Mouse (Mus musculus) CH12.LX (cell line): Measurements from ENCODE around the gene Ccr4. TPM values are rescaled to one million over a fixed set of nuclear protein-coding genes. Genes with fewer than 3 reads are reported as not detected.

Experiments
- DNase-seq: peaks from one replicate; pipeline ENCODE4 v3.0.0-alpha.2; 2013; ENCODE audit errors: extremely low read depth
- H3K27ac ChIP-seq: 2 replicates; pipeline ENCODE4 v1.5.1; 2012; ENCODE audit warnings: low read depth, mild to moderate bottlenecking, control low read depth, moderate library complexity; ENCODE audit not compliant: insufficient read depth
- H3K27me3 ChIP-seq: replicated peaks from 2 replicates; pipeline ENCODE3; 2012; ENCODE audit warnings: inconsistent platforms
- H3K36me3 ChIP-seq, 2 experiments: replicated peaks in 1 of 2; 2 replicates each; pipeline versions ENCODE3 to v1.6.1; 2012; ENCODE audit warnings: inconsistent platforms in 1 of 2, low read length in 1 of 2, mild to moderate bottlenecking in 1 of 2, mixed read lengths in 1 of 2, moderate library complexity in 1 of 2; ENCODE audit not compliant: control insufficient read depth in 1 of 2, insufficient read depth in 1 of 2
- H3K4me1 ChIP-seq, 2 experiments: 2 replicates each; pipeline ENCODE4 v1.6.1; 2012; ENCODE audit warnings: inconsistent platforms in 1 of 2, moderate library complexity in 1 of 2; ENCODE audit not compliant: insufficient read depth in 2 of 2, control insufficient read depth in 1 of 2
- H3K4me2 ChIP-seq: 2 replicates; pipeline ENCODE4 v1.6.1; 2012; ENCODE audit warnings: low read depth, mild to moderate bottlenecking, control low read depth; ENCODE audit not compliant: poor library complexity, insufficient read depth, severe bottlenecking
- H3K4me3 ChIP-seq, 3 experiments: fragments of 150-350 bp in 1 of 3; sonication (generic) in 1 of 3; replicated peaks in 1 of 3; 2 replicates each; pipeline versions ENCODE3 to v1.5.1; 2011 to 2012; ENCODE audit warnings: low read depth in 2 of 3, low read length in 2 of 3, mild to moderate bottlenecking in 2 of 3, moderate library complexity in 2 of 3, control low read depth in 1 of 3, improper control_type of control experiment in 1 of 3, inconsistent platforms in 1 of 3, mixed read lengths in 1 of 3; ENCODE audit not compliant: poor library complexity in 1 of 3
- H3K79me2 ChIP-seq: replicated peaks from 2 replicates; pipeline ENCODE4 v1.6.1; 2012; ENCODE audit warnings: mild to moderate bottlenecking, moderate library complexity; ENCODE audit not compliant: control insufficient read depth, poor library complexity, insufficient read depth, severe bottlenecking; ENCODE audit errors: extremely low read depth
- H3K9ac ChIP-seq: 2 replicates; pipeline ENCODE4 v1.6.1; 2012; ENCODE audit warnings: low read depth, mild to moderate bottlenecking, control low read depth, moderate library complexity; ENCODE audit not compliant: insufficient read depth
- H3K9me3 ChIP-seq: replicated peaks from 2 replicates; pipeline ENCODE3; 2012; ENCODE audit warnings: low read length, inconsistent platforms, mixed read lengths
- BHLHE40 ChIP-seq: IDR thresholded peaks from 2 replicates; pipeline ENCODE4 v1.6.1; 2011; ENCODE audit warnings: mild to moderate bottlenecking, low read depth, low read length, improper control_type of control experiment
- CHD1 ChIP-seq: IDR thresholded peaks from 2 replicates; pipeline ENCODE4 v1.6.1; 2012; ENCODE audit warnings: low read depth, low read length, improper control_type of control experiment, inconsistent platforms
- CHD2 ChIP-seq: IDR thresholded peaks from 2 replicates; pipeline ENCODE4 v1.6.1; 2011; ENCODE audit warnings: low read length, improper control_type of control experiment
- CTCF ChIP-seq, 2 experiments: IDR thresholded peaks in 1 of 2; conservative IDR thresholded peaks in 1 of 2; 2 replicates each; pipeline ENCODE4 v1.5.1; 2011 to 2012; ENCODE audit warnings: low read depth in 2 of 2, low read length in 2 of 2, improper control_type of control experiment in 1 of 2, inconsistent platforms in 1 of 2, mild to moderate bottlenecking in 1 of 2, moderate library complexity in 1 of 2
- ELF1 ChIP-seq: IDR thresholded peaks from 2 replicates; pipeline ENCODE4 v1.6.1; 2014; ENCODE audit warnings: low read depth, mild to moderate bottlenecking, inconsistent platforms, low read length, improper control_type of control experiment
- EP300 ChIP-seq: IDR thresholded peaks from 2 replicates; pipeline ENCODE4 v1.6.1; 2011; ENCODE audit warnings: low read length, improper control_type of control experiment
- ETS1 ChIP-seq: conservative IDR thresholded peaks from 2 replicates; pipeline ENCODE4 v1.6.1; 2012; ENCODE audit warnings: low read depth, mild to moderate bottlenecking, inconsistent platforms, low read length, improper control_type of control experiment, moderate library complexity
- HCFC1 ChIP-seq: IDR thresholded peaks from 2 replicates; pipeline ENCODE4 v1.6.1; 2012; ENCODE audit warnings: low read depth, mild to moderate bottlenecking, inconsistent platforms, low read length, improper control_type of control experiment
- IRF4 ChIP-seq: IDR thresholded peaks from 2 replicates; pipeline ENCODE4 v1.6.1; 2014; ENCODE audit warnings: low read depth, mild to moderate bottlenecking, inconsistent platforms, low read length, improper control_type of control experiment
- JUN ChIP-seq: IDR thresholded peaks from 2 replicates; pipeline ENCODE4 v1.6.1; 2011; ENCODE audit warnings: low read depth, mild to moderate bottlenecking, low read length, improper control_type of control experiment, moderate library complexity; ENCODE audit not compliant: insufficient read depth
- JUND ChIP-seq: conservative IDR thresholded peaks from 2 replicates; pipeline ENCODE4 v1.6.1; 2011; ENCODE audit warnings: low read depth, low read length, improper control_type of control experiment
- MAFK ChIP-seq: IDR thresholded peaks from 2 replicates; pipeline ENCODE4 v1.6.1; 2011; ENCODE audit warnings: low read length, improper control_type of control experiment; ENCODE audit not compliant: insufficient replicate concordance
- MAZ ChIP-seq: IDR thresholded peaks from 2 replicates; pipeline ENCODE4 v1.6.1; 2012; ENCODE audit warnings: low read depth, mild to moderate bottlenecking, inconsistent platforms, low read length, improper control_type of control experiment, moderate library complexity
- MEF2A ChIP-seq: IDR thresholded peaks from 2 replicates; pipeline ENCODE4 v1.6.1; 2014; ENCODE audit warnings: low read depth, mild to moderate bottlenecking, inconsistent platforms, low read length, improper control_type of control experiment, borderline replicate concordance
- MXI1 ChIP-seq: IDR thresholded peaks from 2 replicates; pipeline ENCODE4 v1.6.1; 2011; ENCODE audit warnings: mild to moderate bottlenecking, low read depth, low read length, improper control_type of control experiment
- NELFE ChIP-seq: IDR thresholded peaks from 2 replicates; pipeline ENCODE4 v1.6.1; 2011; ENCODE audit warnings: low read depth, low read length, improper control_type of control experiment
- NRF1 ChIP-seq: IDR thresholded peaks from 2 replicates; pipeline ENCODE4 v1.6.1; 2014; ENCODE audit warnings: low read depth, mild to moderate bottlenecking, inconsistent platforms, low read length, improper control_type of control experiment, moderate library complexity
- PAX5 ChIP-seq: IDR thresholded peaks from 2 replicates; pipeline ENCODE4 v1.6.1; 2012; ENCODE audit warnings: low read length, inconsistent platforms, mixed read lengths
- POLR2A ChIP-seq: IDR thresholded peaks from 2 replicates; pipeline ENCODE4 v1.6.1; 2011; ENCODE audit warnings: low read depth, mild to moderate bottlenecking, improper control_type of control experiment, low read length
- POLR2AphosphoS2 ChIP-seq: IDR thresholded peaks from 2 replicates; pipeline ENCODE4 v1.6.1; 2011; ENCODE audit warnings: low read depth, low read length, improper control_type of control experiment
- RAD21 ChIP-seq: IDR thresholded peaks from 2 replicates; pipeline ENCODE4 v1.6.1; 2011; ENCODE audit warnings: low read depth, mild to moderate bottlenecking, low read length, improper control_type of control experiment, moderate library complexity
- RCOR1 ChIP-seq: conservative IDR thresholded peaks from 2 replicates; pipeline ENCODE4 v1.6.1; 2012; ENCODE audit warnings: low read depth, mild to moderate bottlenecking, inconsistent platforms, low read length, improper control_type of control experiment
- SIN3A ChIP-seq: IDR thresholded peaks from 2 replicates; pipeline ENCODE4 v1.6.1; 2012; ENCODE audit warnings: low read length, improper control_type of control experiment, inconsistent platforms
- SMC3 ChIP-seq: IDR thresholded peaks from 2 replicates; pipeline ENCODE4 v1.6.1; 2011; ENCODE audit warnings: low read depth, low read length, improper control_type of control experiment
- TBP ChIP-seq: conservative IDR thresholded peaks from 2 replicates; pipeline ENCODE4 v1.6.1; 2011; ENCODE audit warnings: low read depth, low read length, improper control_type of control experiment
- UBTF ChIP-seq: IDR thresholded peaks from 2 replicates; pipeline ENCODE4 v1.6.1; 2012; ENCODE audit warnings: low read depth, mild to moderate bottlenecking, inconsistent platforms, low read length, improper control_type of control experiment, moderate library complexity
- USF2 ChIP-seq: conservative IDR thresholded peaks from 2 replicates; pipeline ENCODE4 v1.6.1; 2011; ENCODE audit warnings: low read depth, low read length, improper control_type of control experiment
- ZC3H11A ChIP-seq: IDR thresholded peaks from 2 replicates; pipeline ENCODE4 v1.6.1; 2012; ENCODE audit warnings: low read depth, mild to moderate bottlenecking, inconsistent platforms, low read length, improper control_type of control experiment
- ZKSCAN1 ChIP-seq: IDR thresholded peaks from 2 replicates; pipeline ENCODE4 v1.6.1; 2012; ENCODE audit warnings: low read depth, inconsistent platforms, low read length, improper control_type of control experiment, borderline replicate concordance
- ZMIZ1 ChIP-seq: IDR thresholded peaks from 2 replicates; pipeline ENCODE4 v1.6.1; 2012; ENCODE audit warnings: low read depth, mild to moderate bottlenecking, inconsistent platforms, low read length, improper control_type of control experiment
- ZNF384 ChIP-seq: IDR thresholded peaks from 2 replicates; pipeline ENCODE4 v1.6.1; 2012; ENCODE audit warnings: low read depth, low read length, improper control_type of control experiment, inconsistent platforms
- dilution Hi-C: fragments of 300-500 bp; cut with MboI; formaldehyde crosslinking; loops from 2 replicates; pipeline ENCODE4 v1.14.3; 2020; ENCODE audit warnings: low sequenced_read_pairs; ENCODE audit not compliant: extremely low pct_unique_long_range_greater_than_20kb, extremely low pct_ligation_motif_present
- in situ Hi-C: fragments of 300-500 bp; cut with MboI; formaldehyde crosslinking; loops from 3 replicates; pipeline ENCODE4 v1.14.3; 2019; ENCODE audit warnings: low sequenced_read_pairs, low pct_ligation_motif_present, low pct_unique_long_range_greater_than_20kb, mixed read lengths
- polyA plus RNA-seq: library from polyadenylated mRNA; unstranded; fragments of >175 nt; gene quantifications from 2 replicates; pipeline ENCODE4 v1.2.1, GENCODE M21; 2012; ENCODE audit warnings: low read depth; ENCODE audit not compliant: insufficient read length
- total RNA-seq, 2 experiments: library from RNA; depleted of rRNA; stranded (reverse); fragments of 300-350 nt in 1 of 2; fragments of >200 nt in 1 of 2; gene quantifications; 2 replicates each; pipeline ENCODE4 v1.2.3; 2012 to 2014

The Ccr4 gene
- total and polyA plus RNA-seq, 3 experiments, result 0.08 to 0.74 (median 0.36) TPM

DNA sequence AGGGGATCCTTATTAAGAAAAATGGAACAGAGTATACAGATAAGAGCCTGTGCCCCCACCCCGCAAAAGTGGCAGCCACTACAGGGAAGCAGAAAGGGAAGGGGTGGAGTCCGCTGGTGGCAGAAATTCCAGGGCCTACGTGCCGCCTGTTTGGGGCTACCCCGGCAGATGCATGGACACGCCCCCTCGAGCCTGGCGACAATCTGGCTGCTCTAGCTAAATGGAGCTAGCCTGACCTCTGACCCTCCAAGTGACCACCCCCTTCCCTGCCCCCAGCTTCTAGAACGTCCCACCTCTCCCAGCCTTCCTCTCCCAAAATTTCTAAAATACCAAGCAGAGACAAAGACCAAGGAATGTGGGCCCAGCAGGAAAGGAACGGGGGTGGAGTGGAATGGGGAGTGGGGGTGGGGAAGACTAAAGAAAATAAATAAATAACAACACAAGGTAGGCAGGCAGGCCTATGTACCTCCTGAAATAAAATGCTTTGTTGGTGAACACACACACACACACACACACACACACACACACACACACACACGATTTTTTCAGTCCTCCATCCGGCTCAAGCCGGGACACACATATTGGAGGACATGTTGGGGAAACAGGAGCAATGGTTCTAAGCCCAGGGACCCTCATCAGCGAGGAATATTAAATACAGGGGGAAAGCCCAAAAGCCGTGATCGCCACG, 23.4 kb upstream of the Ccr4 start:
- peak; percentile 72 for DNase-seq
- no peaks in the 10 kb centered on the region for H3K9me3 ChIP-seq
- H3K36me3 ChIP-seq, result no peaks in the 10 kb centered on the region
- no peak overlapping the region for H3K9ac ChIP-seq
- peaks cover 10 to 32% of the 10 kb centered on the region in 2 experiments for H3K4me1 ChIP-seq
- in situ Hi-C loops (no loop called here), dilution Hi-C loops (no loop called here)
- no peak overlapping the region for H3K27ac ChIP-seq
- no peak overlapping the region for H3K4me3 ChIP-seq
- H3K79me2 ChIP-seq, result no peaks in the 10 kb centered on the region
- no peaks in the 10 kb centered on the region for H3K27me3 ChIP-seq
- H3K4me2 ChIP-seq, result peak overlapping the region; percentile 62
- peak; percentile 29 for TF ChIP-seq HCFC1
- TF ChIP-seq RAD21, result no peak
- 0 out of 2 replicates have a peak, but pooled peaks have one; percentile 24 for TF ChIP-seq ELF1
- TF ChIP-seq CHD2, result peak; percentile 72; the same call in 1 of the 2 replicates
- TF ChIP-seq ZNF384, result no peak
- TF ChIP-seq IRF4, result peak; percentile 20; the same call in 1 of the 2 replicates

- H3K79me2 ChIP-seq, result no peaks in the 10 kb centered on the region
- H3K4me2 ChIP-seq, result peak overlapping the region; percentile 48
- dilution Hi-C loops, result no loop called here
- H3K4me1 ChIP-seq, result peaks cover 10 to 28% of the 10 kb centered on the region in 2 experiments
- H3K9ac ChIP-seq, result peak overlapping the region; percentile 29; the same call in 1 of the 2 replicates
- no peaks in the 10 kb centered on the region for H3K9me3 ChIP-seq
- H3K36me3 ChIP-seq, result no peaks in the 10 kb centered on the region
- H3K27me3 ChIP-seq, result no peaks in the 10 kb centered on the region
- H3K4me3 ChIP-seq, result peak overlapping the region in 2 of 3 experiments; percentile 10 to 44
- no peak overlapping the region for H3K27ac ChIP-seq
- peak; percentile 81 for DNase-seq
- in situ Hi-C loops, result no loop called here
- 0 out of 2 replicates have a peak, but pooled peaks have one; percentile 40 for TF ChIP-seq CHD2
- peak; percentile 67 for TF ChIP-seq EP300
- TF ChIP-seq RAD21, result no peak
- TF ChIP-seq IRF4, result peak; percentile 97
- no peak for TF ChIP-seq NELFE
- TF ChIP-seq MAFK, result no peak
- TF ChIP-seq BHLHE40, result no peak
- TF ChIP-seq ZNF384, result no peak
- no peak for TF ChIP-seq CTCF (conservative IDR thresholded peaks at IDR 0.05 in 1 of 2, IDR thresholded peaks at IDR 0.05 in 1 of 2; ENCODE audit: low read depth in 2 of 2, low read length in 2 of 2)
- TF ChIP-seq ELF1, result peak; percentile 59
- 0 out of 2 replicates have a peak, but pooled peaks have one; percentile 27 for TF ChIP-seq NRF1
- peak; percentile 69 for TF ChIP-seq MEF2A
- peak; percentile 60; the same call in 1 of the 2 replicates for TF ChIP-seq RCOR1
- no peak for TF ChIP-seq UBTF
- peak; percentile 75 for TF ChIP-seq ETS1
- TF ChIP-seq TBP, result no peak
- TF ChIP-seq ZMIZ1, result no peak
- TF ChIP-seq USF2, result no peak
- no peak for TF ChIP-seq CHD1
- TF ChIP-seq SMC3, result no peak
- TF ChIP-seq POLR2A, result no peak
- no peak for TF ChIP-seq PAX5
- TF ChIP-seq POLR2AphosphoS2, result no peak
- TF ChIP-seq MAZ, result 0 out of 2 replicates have a peak, but pooled peaks have one; percentile 52
- no peak; the same call in 1 of the 2 replicates for TF ChIP-seq MXI1
- peak; percentile 73 for TF ChIP-seq JUND
- TF ChIP-seq ZKSCAN1, result peak; percentile 54; the same call in 1 of the 2 replicates
- peak; percentile 86 for TF ChIP-seq SIN3A
- peak; percentile 62 for TF ChIP-seq HCFC1
- TF ChIP-seq JUN, result peak; percentile 70
- TF ChIP-seq ZC3H11A, result no peak
These were observed 22.4 kb upstream of the Ccr4 start for GRCm38 (mm10) chr9:114527085-114527484.
